Mouse (Mus musculus) heart, embryonic 15.5 days (tissue): ENCODE results near the gene Arf6. TPM values are rescaled to one million over a fixed set of nuclear protein-coding genes. Genes with fewer than 3 reads are reported as not detected.

Experiments
- ATAC-seq: fragments of 200-750 bp; cut with Nextera tagmentation; replicated peaks from 2 replicates; pipeline ENCODE4 v1.8.0; 2017; ENCODE audit warnings: low read depth, moderate TSS enrichment; ENCODE audit not compliant: insufficient number of reproducible peaks, insufficient read depth, low FRiP score
- H3K27ac ChIP-seq: fragments of 300-500 bp; sonication (generic); 2 replicates; pipeline ENCODE4 v1.5.1; 2015; ENCODE audit warnings: mild to moderate bottlenecking, inconsistent platforms
- H3K27me3 ChIP-seq: fragments of 300-500 bp; sonication (generic); 2 replicates; pipeline ENCODE4 v1.6.1; 2015; ENCODE audit warnings: inconsistent platforms
- H3K36me3 ChIP-seq: fragments of 300-500 bp; sonication (generic); 2 replicates; pipeline ENCODE4 v1.6.1; 2015; ENCODE audit warnings: mild to moderate bottlenecking, inconsistent platforms
- H3K4me1 ChIP-seq: fragments of 300-500 bp; sonication (generic); replicated peaks from 2 replicates; pipeline ENCODE4 v1.6.1; 2015; ENCODE audit warnings: inconsistent platforms
- H3K4me2 ChIP-seq: fragments of 300-500 bp; sonication (generic); 2 replicates; pipeline ENCODE4 v1.6.1; 2015; ENCODE audit warnings: inconsistent platforms, mild to moderate bottlenecking, moderate library complexity
- H3K4me3 ChIP-seq: fragments of 300-500 bp; sonication (generic); 2 replicates; pipeline ENCODE4 v1.5.1; 2015; ENCODE audit warnings: mild to moderate bottlenecking, inconsistent platforms
- H3K9ac ChIP-seq: fragments of 300-500 bp; sonication (generic); 2 replicates; pipeline ENCODE4 v1.6.1; 2015; ENCODE audit warnings: mild to moderate bottlenecking, inconsistent platforms
- H3K9me3 ChIP-seq: fragments of 300-500 bp; sonication (generic); replicated peaks from 2 replicates; pipeline ENCODE4 v1.6.1; 2016; ENCODE audit warnings: inconsistent platforms
- WGBS: fragments of 180-500 bp; shearing (Covaris S2); methylation state at CpG from one replicate; pipeline ENCODE4 v1.1.7; 2015; ENCODE audit warnings: mixed read lengths; 5-methylcytosine and 5-hydroxymethylcytosine counted together
- microRNA-seq: library from miRNA; unstranded; fragments of <30 nt; microRNA quantifications from one replicate; pipeline ENCODE4, GENCODE M21; 2016
- polyA plus RNA-seq: library from polyadenylated mRNA; unstranded; fragments of >200 nt; fragmentation: Nextera tagmentation; extraction: Ambion mirVana; gene quantifications from 2 replicates; pipeline ENCODE4 v1.2.1, GENCODE M21; 2015

Gene Arf6
- polyA plus RNA-seq, 1 experiment from 2014 or later, result 38.2 TPM

DNA sequence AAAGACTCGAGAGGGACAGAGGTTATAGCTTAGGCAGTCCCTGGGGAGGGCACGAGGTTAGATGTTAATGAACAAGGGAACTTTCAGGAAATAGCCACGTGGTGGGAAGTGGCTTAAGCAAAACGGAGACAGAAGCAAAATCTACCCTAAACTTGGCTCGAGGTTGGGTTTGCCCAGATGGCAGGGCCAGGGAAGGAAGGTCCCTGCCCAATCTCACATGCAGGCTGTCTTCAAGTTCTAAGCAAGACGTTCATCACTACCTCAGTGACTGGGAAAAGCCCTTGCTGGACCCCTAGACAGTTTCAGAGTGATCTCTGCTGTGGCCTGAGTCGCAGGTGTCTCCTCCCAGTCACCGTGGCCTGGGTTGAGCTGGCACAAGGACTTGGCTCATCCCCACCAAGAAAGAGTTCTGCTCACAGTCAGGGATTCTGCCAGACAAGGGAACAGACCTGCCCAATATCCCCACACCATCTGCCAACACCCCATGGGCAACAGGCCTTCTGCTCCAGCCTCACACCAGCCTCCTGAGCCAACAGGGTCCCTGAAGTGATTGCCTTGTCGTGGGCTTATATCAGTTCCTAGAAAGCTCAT, 45.8 kb downstream of the Arf6 start:
- no peak for ATAC-seq
- H3K4me2 ChIP-seq, result no peak overlapping the region
- H3K27me3 ChIP-seq, result no peaks in the 10 kb centered on the region
- no peak overlapping the region for H3K27ac ChIP-seq
- no peaks in the 10 kb centered on the region for H3K36me3 ChIP-seq
- WGBS, result 54% methylated on average over 9 of the region's 9 CpGs
- no peaks in the 10 kb centered on the region for H3K9me3 ChIP-seq
- H3K9ac ChIP-seq, result no peak overlapping the region
- H3K4me1 ChIP-seq, result peaks cover under 1% of the 10 kb centered on the region; the same call in 1 of the 2 replicates
- no peak overlapping the region for H3K4me3 ChIP-seq

DNA sequence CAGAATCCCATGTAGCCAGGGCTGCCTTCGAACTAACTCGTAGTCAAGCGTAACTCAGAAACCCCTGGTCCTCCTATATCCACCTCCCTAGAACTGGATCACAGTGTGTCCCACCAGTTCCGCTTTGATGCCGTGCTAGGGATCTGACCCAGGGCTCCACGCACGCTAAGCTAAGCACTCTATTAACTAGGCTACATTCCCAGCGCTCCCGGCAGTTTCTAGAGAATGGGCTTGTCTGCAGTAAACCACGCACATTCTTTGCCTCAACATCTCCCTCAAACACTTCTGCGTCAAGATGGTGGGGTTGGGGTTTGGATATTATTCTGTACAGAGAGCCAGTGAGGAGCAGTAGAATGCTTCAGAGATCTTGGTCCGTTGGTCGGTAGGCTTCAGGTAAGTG, 46.7 kb downstream of the Arf6 start:
- H3K4me1 ChIP-seq, result peaks cover 4% of the 10 kb centered on the region
- ATAC-seq, result no peak
- H3K27me3 ChIP-seq, result no peaks in the 10 kb centered on the region
- no peak overlapping the region for H3K27ac ChIP-seq
- no peaks in the 10 kb centered on the region for H3K9me3 ChIP-seq
- no peaks in the 10 kb centered on the region for H3K36me3 ChIP-seq
- H3K9ac ChIP-seq, result no peak overlapping the region
- H3K4me2 ChIP-seq, result no peak overlapping the region
- WGBS, result 86% methylated on average over 13 of the region's 13 CpGs
- H3K4me3 ChIP-seq, result no peak overlapping the region

DNA sequence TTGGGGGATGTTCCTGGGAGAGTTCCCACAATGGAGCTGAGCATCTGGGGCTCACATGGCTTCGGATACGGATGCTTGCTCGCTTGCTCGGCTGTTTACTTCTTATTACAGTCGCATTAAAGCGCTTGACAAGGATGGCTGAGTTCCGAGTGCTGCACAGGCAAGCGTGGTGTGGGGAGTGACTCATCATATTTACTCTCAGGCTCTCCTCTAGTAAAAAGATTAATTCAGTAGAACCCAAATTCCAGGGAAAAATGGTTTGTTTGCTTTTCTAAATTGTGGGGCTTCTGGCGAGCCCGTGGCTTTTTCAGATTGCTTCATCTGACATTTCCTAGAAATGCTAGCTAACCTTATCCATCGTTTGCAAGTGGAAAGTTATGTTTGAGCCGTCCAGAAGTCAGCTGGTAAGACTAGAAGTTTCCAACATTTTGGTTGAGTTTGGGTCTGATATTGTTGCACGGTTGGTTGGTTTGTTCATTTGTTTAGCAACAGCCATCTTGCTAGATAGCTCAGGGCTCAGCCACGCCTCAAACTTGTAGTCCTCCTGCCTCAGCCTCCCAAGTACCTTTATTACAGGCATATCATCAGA, 47.2 kb downstream of the Arf6 start:
- 77% methylated on average over 14 of the region's 14 CpGs for WGBS
- Histone ChIP-seq H3K27ac (no peak overlapping the region), H3K9me3 (no peaks in the 10 kb centered on the region)

DNA sequence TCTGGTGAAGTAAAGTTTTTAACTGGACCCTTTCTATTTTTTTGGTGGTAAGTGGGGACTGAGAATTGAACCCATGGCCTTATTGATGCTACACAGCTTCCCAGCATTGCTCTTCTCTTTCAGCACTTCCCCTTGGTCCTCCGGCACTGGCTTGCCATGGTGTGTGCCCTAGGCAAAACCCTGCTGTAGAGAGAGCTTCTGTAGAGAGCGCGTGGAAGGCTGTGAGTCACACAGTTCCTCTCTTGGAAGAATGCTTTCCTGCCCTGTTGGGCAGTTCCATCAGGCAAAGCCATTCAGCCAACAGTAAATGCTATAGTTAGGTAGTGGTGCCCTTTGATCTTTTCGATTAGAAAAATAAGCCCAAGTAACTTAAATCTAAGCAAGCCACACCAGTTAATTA, 47.7 kb downstream of the Arf6 start:
- Histone ChIP-seq H3K36me3 (no peaks in the 10 kb centered on the region), H3K4me3 (no peak overlapping the region), H3K27me3 (no peaks in the 10 kb centered on the region), H3K4me1 (peaks cover 7% of the 10 kb centered on the region), H3K27ac (no peak overlapping the region), H3K9ac (no peak overlapping the region), H3K4me2 (no peak overlapping the region), H3K9me3 (no peaks in the 10 kb centered on the region)
- WGBS, result 81% methylated on average over 4 of the region's 4 CpGs
- ATAC-seq, result no peak

More for the DNA sequence above, 47.2 kb downstream of the Arf6 start:
- H3K4me1 ChIP-seq, result peaks cover 4% of the 10 kb centered on the region
- no peak overlapping the region for H3K9ac ChIP-seq
- no peaks in the 10 kb centered on the region for H3K27me3 ChIP-seq
- H3K4me3 ChIP-seq, result no peak overlapping the region
- H3K36me3 ChIP-seq, result no peaks in the 10 kb centered on the region
- ATAC-seq, result no peak
- no peak overlapping the region for H3K4me2 ChIP-seq

DNA sequence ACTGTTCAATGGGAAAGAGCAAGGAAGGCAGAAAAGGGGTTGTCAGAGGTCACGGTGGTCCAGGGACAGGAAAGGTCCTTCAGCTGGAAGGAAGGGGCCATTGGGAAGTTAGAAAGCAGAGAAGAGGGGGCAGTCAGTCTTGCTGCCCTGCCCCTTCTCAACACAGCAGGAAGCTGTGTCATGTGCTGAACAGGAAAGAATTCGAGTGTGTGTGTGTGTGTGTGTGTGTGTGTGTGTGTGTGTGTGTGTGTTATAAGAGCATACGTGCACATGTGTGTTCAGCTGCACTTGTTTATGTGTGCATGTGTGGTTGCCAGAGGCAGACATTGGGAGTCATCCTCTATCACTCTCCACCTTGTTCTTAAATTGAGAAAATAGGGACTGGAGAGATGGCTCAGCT, 48.8 kb downstream of the Arf6 start:
- H3K4me1 ChIP-seq, result peaks cover 13% of the 10 kb centered on the region
- WGBS, result 67% methylated on average over 3 of the region's 3 CpGs
- H3K9me3 ChIP-seq, result no peaks in the 10 kb centered on the region
- no peak overlapping the region for H3K4me3 ChIP-seq
- H3K27me3 ChIP-seq, result no peaks in the 10 kb centered on the region
- H3K9ac ChIP-seq, result no peak overlapping the region
- ATAC-seq, result no peak
- H3K27ac ChIP-seq, result no peak overlapping the region
- no peak overlapping the region for H3K4me2 ChIP-seq
- H3K36me3 ChIP-seq, result no peaks in the 10 kb centered on the region

DNA sequence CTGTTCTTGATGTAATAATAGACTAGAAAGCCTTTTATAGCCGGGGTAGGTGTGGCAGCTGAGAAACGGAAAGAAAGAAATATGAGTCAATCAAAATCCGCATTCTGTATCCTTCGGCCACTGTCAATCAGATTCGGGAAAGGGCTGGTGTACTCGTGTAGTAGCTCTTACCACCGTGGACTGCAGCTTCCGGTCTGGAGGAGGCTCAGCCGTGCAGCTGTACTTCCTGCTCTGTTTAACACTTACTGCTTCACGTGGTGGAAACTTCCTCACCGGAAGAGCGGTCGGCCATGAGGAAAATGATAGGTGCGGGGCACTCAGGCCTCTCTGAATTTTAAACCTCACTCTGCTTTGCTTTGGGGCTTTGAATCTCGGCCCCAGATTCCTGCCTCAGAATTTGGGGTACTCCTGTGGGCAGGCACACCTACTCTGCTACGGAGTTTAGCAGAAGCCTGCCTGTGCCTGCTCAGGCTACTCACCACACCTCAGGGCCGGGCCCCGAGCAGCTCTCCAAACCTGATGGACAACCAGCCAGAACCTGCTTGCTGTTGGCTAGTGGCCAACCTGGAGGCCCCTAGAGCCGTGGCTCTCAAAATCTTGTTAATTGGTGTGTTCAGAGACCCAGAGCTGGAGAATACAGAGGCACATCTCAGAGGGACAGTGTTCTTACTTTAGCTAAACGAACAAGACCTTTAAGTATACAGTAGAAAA, 51.0 kb downstream of the Arf6 start:
- Histone ChIP-seq H3K9ac (no peak overlapping the region), H3K27me3 (no peaks in the 10 kb centered on the region), H3K4me2 (no peak overlapping the region), H3K4me1 (peaks cover 13% of the 10 kb centered on the region), H3K9me3 (no peaks in the 10 kb centered on the region), H3K4me3 (no peak overlapping the region), H3K27ac (peak overlapping the region; percentile 37), H3K36me3 (no peaks in the 10 kb centered on the region)
- peak; percentile 55; the same call in 1 of the 2 replicates for ATAC-seq
- WGBS, result 68% methylated on average over 20 of the region's 20 CpGs

Small RNA genes lying within 50 kb of the gene (microRNA-seq; reads per million reads assigned to microRNA genes)
- gene Gm47299 (not detected), gene Gm47305 (not detected)

Other genes with a start within 250 kb of the Arf6 start
- gene Rps29, start 213.0 kb upstream of the Arf6 start, polyA plus RNA-seq, result 1,037 and 1,363 TPM in 2 replicates
- 10.4 and 12.6 TPM in 2 replicates for gene Lrr1, start 203.3 kb upstream of the Arf6 start, polyA plus RNA-seq
- 376 and 496 TPM in 2 replicates for gene Rpl36al, start 188.1 kb upstream of the Arf6 start, polyA plus RNA-seq
- gene Mgat2, start 188.0 kb upstream of the Arf6 start, polyA plus RNA-seq, result 40.1 and 45.2 TPM in 2 replicates
- gene Gm49383, start 175.0 kb upstream of the Arf6 start, polyA plus RNA-seq, result 14.3 and 16.2 TPM in 2 replicates
- gene Dnaaf2, start 173.7 kb upstream of the Arf6 start, polyA plus RNA-seq, result 6.1 and 7.7 TPM in 2 replicates
- gene Gm49384, start 167.9 kb upstream of the Arf6 start, polyA plus RNA-seq, result 11.2 and 15.0 TPM in 2 replicates
- 12.7 and 16.0 TPM in 2 replicates for gene Pole2, start 144.0 kb upstream of the Arf6 start, polyA plus RNA-seq
- 8.0 and 10.9 TPM in 2 replicates for gene Klhdc1, start 131.0 kb upstream of the Arf6 start, polyA plus RNA-seq
- gene Klhdc2, start 75.5 kb upstream of the Arf6 start, polyA plus RNA-seq, result 122 and 123 TPM in 2 replicates
- gene Nemf, start 15.0 kb upstream of the Arf6 start, polyA plus RNA-seq, result 57.6 and 59.3 TPM in 2 replicates
- gene Gm9887, start 308 bp downstream of the Arf6 start, polyA plus RNA-seq, result 1.1 and 1.5 TPM in 2 replicates
- 15.3 and 15.9 TPM in 2 replicates for gene Vcpkmt, start 210.9 kb downstream of the Arf6 start, polyA plus RNA-seq